Mouse (Mus musculus): ENCODE data around the gene Agbl4.

Agbl4 gene

DNA sequence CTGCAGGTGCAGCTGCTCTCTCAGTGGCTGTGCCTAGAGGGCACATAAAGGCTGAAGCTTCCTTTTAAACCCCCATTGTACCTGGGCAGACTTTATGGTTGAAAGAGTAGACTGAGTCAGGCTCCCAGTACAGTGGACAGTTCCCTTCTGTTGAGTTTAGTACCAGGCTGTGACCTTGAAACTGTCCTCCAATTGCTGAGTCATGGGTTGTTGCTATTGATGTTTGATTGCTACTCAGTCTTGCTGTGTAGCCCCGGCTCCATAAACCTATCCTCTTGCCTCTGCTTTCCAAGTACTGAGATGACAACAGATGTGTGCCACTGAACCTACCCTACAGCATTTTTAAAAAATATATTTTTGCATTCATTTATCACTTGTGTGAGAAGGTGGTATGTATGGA lies 1190.8 kb downstream of the Agbl4 start:
- DNase-seq = no peak

DNA sequence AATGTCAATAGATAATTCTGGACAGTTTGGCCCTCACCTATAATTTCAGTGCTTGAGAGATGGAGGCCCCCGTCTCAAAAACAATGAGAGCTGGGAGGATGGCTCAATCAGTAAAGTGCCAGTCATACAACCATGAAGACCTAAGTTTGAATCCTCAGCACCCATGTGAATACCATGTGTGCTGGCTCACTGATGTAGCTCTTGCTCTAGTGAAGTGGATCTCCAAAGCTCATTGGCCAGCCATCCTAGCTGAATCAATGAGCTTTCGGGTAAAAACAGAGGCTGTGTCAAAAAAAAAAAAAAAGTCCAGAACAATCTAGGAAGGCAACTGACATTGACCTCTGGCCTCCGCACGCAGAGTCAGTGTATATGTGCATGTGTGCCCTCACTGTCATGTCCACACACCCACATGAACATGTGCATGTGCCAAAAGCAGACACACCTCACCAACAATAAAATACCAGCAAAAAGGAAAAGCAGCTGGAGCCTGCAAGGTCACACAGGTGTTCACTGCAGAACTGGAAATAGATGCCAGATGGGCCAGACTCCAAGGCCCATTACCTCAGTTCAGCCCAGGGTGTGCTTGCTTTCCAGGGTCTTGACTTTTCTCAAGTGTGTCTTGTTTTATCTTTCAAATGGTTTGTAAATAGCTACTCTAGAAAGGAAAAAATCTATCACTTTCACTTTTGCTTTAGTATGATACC lies 1192.2 kb downstream of the Agbl4 start:
- no peak for DNase-seq

DNA sequence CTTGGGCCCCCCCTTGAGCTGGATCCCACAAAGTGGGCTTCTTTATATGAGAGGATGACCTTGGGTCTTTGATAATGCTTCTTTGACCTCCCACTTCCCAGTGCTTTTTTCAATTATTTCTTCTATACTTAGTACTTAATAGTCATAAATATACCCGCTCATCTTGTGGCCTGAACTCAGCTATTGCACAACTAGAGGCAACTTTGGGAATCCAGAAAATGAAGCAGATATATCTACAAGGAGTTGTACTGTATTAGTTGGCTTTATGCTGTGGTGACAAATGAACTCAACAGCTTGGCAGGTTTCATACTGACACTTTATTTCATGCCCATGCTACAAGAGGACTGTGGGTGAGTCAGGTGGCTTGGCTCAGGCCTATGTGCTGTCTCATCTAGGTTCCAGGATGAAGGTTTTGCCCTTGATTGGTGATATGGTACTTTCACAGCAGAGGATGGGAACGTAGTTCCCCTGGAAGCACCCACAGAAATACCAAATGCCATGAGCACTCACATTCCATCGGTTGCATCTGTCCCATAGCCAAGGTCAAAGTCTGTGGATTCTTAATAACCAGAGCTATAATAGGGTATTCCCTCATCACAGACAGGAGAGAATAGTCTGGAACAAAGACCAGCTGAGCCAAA lies 1197.3 kb downstream of the Agbl4 start:
- no peak for DNase-seq

GRCm38 (mm10) chr4:111597249-111597661 lies 1199.8 kb downstream of the Agbl4 start:
- DNase-seq = peak; percentile 49

- peak; percentile 43 for DNase-seq
These were observed 1200.5 kb downstream of the Agbl4 start for GRCm38 (mm10) chr4:111597986-111598385.

DNA sequence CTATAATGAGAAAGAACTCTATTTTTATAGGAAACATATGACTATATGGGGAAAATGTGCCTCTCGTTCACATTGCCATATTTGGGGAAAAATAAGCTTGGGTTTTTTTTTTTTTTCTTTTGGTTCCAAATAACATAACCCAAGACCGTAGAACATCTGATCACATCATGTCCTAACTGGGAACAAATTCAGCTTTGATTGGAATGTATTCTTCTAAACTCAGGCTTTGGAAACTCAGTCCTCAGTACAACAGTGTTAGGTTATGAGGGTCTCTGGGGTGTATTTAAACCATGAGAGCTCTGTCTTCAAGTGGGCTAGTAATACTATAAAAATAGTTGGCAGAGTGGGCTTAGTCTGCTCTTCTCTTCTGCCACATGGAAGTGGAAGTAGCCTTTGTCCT lies 1205.7 kb downstream of the Agbl4 start:
- DNase-seq = no peak

DNA sequence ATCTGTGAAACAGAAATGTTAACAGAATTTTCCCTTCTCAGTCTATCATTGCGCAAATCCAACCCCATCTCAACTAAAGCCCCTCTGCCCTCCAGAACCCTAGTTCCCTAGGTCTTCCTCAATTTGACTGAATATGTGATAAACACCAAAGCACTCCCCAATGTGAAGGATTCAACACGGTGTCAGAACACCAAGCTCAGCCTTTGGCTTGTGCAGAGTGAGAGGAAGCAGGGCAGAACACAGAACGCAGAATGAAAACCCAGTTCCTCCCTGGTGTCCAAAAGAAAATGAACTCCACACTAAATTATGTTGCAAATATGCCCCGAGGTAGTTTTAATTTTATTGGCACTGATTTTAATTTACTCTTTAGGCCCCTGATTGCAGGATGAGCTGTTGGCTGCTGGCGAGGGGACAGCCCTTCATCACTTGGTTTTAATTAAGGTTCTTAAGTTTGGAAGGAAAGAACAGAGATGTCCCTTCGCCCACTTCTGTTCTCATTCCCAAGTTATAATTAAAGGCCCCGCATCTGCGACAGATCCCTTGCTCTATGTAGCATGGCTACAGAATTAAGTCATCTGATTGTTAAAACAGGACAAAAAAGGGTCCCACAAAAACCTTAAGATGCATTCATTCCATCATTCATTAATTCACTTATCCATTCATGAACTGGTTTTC lies 1210.5 kb downstream of the Agbl4 start:
- DNase-seq = no peak

GRCm38 (mm10) chr4:111621865-111622264 lies 1224.4 kb downstream of the Agbl4 start:
- peak; percentile 6 for DNase-seq

DNA sequence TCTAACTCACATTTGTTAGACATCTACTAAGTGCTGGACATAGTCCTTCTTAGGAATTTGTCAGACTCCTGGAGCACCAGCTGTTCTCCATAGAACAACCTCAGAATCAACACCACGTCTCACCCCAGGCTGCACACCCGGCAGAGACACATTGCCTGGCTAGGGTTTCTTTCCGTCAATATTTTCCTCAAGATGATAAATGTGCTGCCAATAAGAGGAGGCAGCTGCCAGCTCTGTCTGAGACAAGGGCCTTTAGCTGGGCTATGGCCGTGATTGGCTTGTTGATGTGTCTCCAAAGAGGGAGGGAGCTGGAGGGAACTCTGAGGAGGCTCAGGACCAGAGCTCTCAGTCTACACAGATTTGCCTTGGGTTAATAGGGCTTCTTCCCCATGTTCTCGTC lies 1227.5 kb downstream of the Agbl4 start:
- DNase-seq = peak; percentile 52

GRCm38 (mm10) chr4:111626118-111626830 lies 1228.8 kb downstream of the Agbl4 start:
- DNase-seq = peak; percentile 75

- no peak for DNase-seq
These were observed 1235.2 kb downstream of the Agbl4 start for GRCm38 (mm10) chr4:111632615-111633014.

GRCm38 (mm10) chr4:111635538-111636124 lies 1238.2 kb downstream of the Agbl4 start:
- DNase-seq = no peak

DNA sequence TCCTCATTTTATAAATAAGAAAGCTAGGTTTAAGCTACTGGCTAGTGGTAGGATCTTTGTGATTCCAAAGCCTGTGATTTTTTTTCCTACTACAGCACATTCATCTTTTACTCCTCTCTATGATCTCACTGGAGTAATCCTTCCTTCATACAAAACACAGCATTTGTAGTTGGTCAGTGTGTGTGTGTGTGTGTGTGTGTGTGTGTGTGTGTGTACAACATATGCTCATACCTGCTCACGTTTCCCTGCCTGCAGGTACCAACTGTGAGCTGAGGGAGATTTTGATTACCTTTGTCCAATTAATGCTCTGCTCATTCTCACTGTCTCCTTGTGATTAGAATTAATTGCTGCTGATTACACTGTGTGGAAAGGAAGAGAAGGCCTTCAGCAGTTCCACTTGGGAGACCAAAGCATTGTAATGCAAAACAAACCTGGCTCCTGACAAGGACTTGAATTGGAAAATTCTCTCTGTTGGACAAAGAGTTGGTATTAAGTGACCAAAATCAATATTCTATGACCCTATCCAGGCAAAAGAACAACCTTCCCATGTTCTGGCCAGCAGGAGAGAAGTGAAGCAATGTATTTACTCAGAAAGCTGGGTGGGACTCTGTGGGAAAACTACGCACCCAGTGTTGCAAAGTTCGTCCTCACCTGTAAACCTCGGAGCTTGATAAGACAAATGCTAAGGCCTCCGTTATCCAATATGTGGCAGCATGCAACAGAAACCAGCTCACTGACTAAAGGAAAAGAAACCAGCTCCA lies 1241.7 kb downstream of the Agbl4 start:
- no peak for DNase-seq

DNA sequence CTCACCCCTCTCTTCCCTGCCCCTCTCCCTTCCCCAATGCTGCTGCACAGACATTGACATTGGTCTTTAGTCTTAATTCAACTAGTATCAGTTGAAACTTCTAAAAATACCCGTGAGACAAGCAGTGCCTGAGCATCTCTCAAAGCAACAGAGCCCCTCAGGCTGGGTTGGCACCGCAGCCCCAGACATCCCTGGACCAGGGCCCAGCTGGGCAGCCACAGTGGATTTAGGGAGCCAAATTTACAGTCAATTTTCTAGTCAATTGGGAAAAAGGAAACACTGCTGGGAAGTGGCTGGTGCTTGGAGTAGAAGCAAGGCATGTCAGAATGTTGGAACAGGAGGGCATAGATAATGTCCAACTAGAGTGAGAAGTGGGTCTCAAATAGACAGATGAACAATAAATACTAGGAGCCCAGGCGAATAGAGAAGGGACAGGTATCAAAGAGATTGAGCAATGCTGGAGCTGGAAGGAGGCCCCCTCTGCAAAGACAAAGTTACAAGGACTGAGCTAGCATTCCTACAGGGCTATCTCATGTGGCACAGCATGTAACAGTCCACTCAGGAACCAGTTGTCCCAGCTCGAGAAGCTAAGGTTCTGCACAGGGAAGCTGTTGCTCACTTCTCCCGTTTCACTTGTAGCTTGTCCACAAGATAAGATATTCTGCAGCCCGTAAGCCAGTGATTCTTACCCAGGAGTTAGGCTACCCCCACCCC lies 1247.8 kb downstream of the Agbl4 start:
- DNase-seq = no peak

DNA sequence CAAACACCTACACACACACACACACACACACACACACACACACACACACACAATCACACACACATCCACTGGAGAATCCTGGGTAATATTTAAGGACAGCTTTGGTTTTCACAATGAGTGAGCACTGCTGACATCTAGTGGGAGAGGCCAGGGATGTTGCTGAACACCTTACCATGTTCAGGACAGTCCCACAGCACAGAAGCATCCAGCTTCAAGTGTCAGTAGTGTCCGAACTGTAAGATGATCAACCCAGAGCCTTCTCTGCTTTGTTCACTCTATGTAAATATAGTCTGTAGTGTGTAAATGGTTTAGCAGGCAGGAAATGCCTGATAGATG lies 1248.3 kb downstream of the Agbl4 start:
- peak; percentile 11 for DNase-seq

- no peak for DNase-seq
These were observed 1256.0 kb downstream of the Agbl4 start for GRCm38 (mm10) chr4:111653451-111653850.

DNA sequence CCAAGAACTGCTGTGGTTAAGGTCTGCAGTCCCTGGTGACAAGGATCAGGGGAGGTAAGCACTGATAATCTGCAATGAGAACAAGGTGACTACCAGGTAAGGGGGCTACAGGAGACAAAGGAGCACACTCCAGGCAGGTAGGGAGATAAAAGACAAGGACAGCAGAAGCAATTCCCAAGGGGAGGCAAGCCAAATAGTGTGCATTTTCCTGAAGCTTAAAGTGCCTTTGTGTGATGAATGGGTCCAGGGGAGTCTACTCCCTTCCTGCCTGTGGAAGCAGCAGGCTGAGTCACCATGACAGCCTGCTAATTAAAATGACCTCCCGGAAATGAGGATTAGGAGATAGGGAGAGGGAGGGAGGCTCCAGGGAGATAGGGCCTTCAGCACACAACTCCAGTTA lies 1266.3 kb downstream of the Agbl4 start:
- DNase-seq = peak; percentile 15

DNA sequence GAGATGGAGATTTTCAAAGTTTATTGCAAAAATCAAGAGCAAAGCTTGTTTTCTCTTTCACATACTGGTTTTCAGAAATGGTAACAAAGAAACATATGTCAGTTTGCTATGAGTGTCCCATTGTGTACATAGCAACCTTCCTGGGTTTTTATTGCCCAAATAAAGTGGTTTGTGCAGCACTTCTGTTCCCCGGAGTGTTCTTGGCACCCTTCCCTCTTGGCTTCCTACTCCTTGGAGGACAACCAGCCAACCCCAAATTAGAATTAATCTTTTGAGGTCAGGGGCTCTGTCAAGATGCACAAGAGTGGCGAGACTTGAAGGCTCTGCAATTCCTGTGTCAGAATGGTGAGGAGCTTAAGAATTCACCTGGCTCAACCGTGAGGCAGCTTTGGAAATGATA lies 1266.7 kb downstream of the Agbl4 start:
- peak; percentile 58 for DNase-seq

GRCm38 (mm10) chr4:111666713-111667112 lies 1269.3 kb downstream of the Agbl4 start:
- no peak for DNase-seq

DNA sequence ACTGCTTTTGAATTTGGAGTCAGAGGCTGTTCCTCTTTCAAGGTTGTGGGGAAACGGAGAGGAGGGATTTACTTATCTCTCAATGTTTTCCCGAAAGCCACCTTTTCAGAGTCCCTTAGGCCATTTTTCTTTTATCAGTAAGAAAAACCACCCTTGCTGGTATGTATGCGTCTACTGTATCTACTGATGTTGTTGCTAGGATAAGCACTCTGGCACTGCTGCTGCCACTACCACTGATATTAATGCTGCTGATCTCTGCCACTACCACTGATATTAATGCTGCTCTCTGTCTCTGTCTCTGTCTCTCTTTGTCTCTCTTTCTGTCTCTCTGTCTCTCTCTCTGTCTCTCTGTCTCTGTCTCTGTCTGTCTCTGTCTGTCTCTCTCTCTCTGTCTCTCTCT lies 1271.9 kb downstream of the Agbl4 start:
- no peak for DNase-seq

- no peak for DNase-seq
These were observed 1273.3 kb downstream of the Agbl4 start for GRCm38 (mm10) chr4:111670566-111671421.
